Comparison of ENCODE assay signal across 8 mouse cellular contexts in the genomic region with DNA sequence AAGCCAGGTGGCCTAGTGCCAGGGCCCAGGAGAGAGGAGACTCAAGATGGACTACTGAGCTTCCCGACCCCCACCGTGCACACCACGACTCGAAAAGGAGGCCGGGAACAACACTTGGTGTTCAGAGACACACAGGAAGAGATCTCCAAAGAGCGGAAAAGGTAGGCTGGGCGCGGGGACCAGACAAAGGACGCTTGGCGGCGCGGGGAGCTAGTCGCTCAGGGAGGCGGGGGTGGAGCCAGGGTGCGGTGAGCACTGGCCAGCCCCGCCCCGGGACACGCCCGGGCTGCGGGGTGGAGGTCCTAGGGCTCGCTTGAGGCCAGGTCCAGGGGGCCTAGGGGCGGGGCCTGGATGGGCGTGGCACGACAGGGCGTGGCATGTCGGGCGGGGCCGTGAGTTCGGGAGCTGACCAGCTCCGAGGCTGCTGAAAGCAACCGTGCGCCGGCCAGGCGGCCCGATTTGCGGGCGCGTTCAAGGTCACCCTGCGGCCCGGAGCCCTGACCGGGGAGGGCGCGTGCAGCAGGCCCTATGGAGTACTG. TPM values are rescaled to one million over a fixed set of nuclear protein-coding genes. Genes with fewer than 3 reads are reported as not detected.
DNase-seq lines count a peak whose midpoint lies in the region; ATAC-seq lines count a peak whose summit lies in the region.

No protein-coding gene starts in this region.

- peaks cover 3% of the 10 kb centered on the region for H3K4me1 ChIP-seq in embryonic facial prominence, embryonic 11.5 days (ENCODE audit: control insufficient read depth, insufficient read depth, low read length)
- H3K4me1 ChIP-seq in liver, embryonic 15.5 days (replicated peaks), result peaks cover 45% of the 10 kb centered on the region

- intact Hi-C loops in heart, postnatal 10 days (cut with DNase I), result loop anchor here (5.0 kb wide), 1 partner anchor 73 kb away; no protein-coding TSS in a partner anchor

- H3K4me2 ChIP-seq in embryonic facial prominence, embryonic 11.5 days (ENCODE audit: low read depth, low read length), result peak overlapping the region; percentile 60
- H3K4me2 ChIP-seq in liver, embryonic 15.5 days, result peak overlapping the region; percentile 56

- no peak overlapping the region; the same call in 1 of the 2 replicates for H3K27ac ChIP-seq in embryonic facial prominence, embryonic 11.5 days (replicated peaks; ENCODE audit: low read depth, low read length)
- H3K27ac ChIP-seq in liver, embryonic 15.5 days (replicated peaks), result no peak overlapping the region

- H3K4me3 ChIP-seq in embryonic facial prominence, embryonic 11.5 days (ENCODE audit: low read depth, low read length), result peak overlapping the region; percentile 41
- H3K4me3 ChIP-seq in liver, embryonic 15.5 days (replicated peaks), result peak overlapping the region; percentile 33

- DNase-seq in CD4-positive helper T cell, adult 2 months (ENCODE audit: low read depth, low spot score), result peak; percentile 60
- peak; percentile 67 for DNase-seq in adrenal gland, postnatal 25 days
- DNase-seq in embryonic facial prominence, embryonic 11.5 days (ENCODE audit: low spot score), result peak; percentile 76
- peak; percentile 52 to 55 for DNase-seq in heart, postnatal 10 days
- peak; percentile 54 to 76 for DNase-seq in kidney, postnatal 25 days
- peak; percentile 83 for DNase-seq in neural tube, embryonic 10.5 days (ENCODE audit: extremely low spot score, low spot score)
- peak; percentile 88 for DNase-seq in testis, postnatal 10 days (ENCODE audit: low spot score)

- H3K9ac ChIP-seq in embryonic facial prominence, embryonic 11.5 days (replicated peaks; ENCODE audit: low read length), result peak overlapping the region; percentile 53
- no peak overlapping the region for H3K9ac ChIP-seq in liver, embryonic 15.5 days

- H3K9me3 ChIP-seq in embryonic facial prominence, embryonic 11.5 days (replicated peaks; ENCODE audit: control insufficient read depth, low read length), result no peaks in the 10 kb centered on the region
- H3K9me3 ChIP-seq in liver, embryonic 15.5 days (replicated peaks), result 0 out of 2 replicates have a peak, but pooled peaks cover 3% of the 10 kb centered on the region

- peaks cover 43% of the 10 kb centered on the region for H3K27me3 ChIP-seq in embryonic facial prominence, embryonic 11.5 days (ENCODE audit: control insufficient read depth, insufficient read depth, low read length)
- H3K27me3 ChIP-seq in liver, embryonic 15.5 days, result peaks cover 92% of the 10 kb centered on the region

- no peaks in the 10 kb centered on the region for H3K36me3 ChIP-seq in embryonic facial prominence, embryonic 11.5 days (replicated peaks; ENCODE audit: control insufficient read depth, insufficient read depth, low read depth, low read length)
- no peaks in the 10 kb centered on the region for H3K36me3 ChIP-seq in liver, embryonic 15.5 days (replicated peaks)

- WGBS in embryonic facial prominence, embryonic 11.5 days, result 2% methylated on average over 38 of the region's 43 CpGs
- 3% methylated on average over 43 of the region's 43 CpGs for WGBS in liver, embryonic 15.5 days (ENCODE audit: insufficient replicate concordance)

- ATAC-seq in embryonic facial prominence, embryonic 11.5 days (replicated peaks; ENCODE audit: insufficient number of reproducible peaks, low FRiP score, low TSS enrichment, low read depth), result peak; percentile 37; the same call in 1 of the 2 replicates
- ATAC-seq in liver, embryonic 15.5 days (ENCODE audit: insufficient read depth), result peak; percentile 56

RNA-seq across cellular contexts. Expression of a gene that starts 1.4 kb away (rescaled TPM):
- 0.90 and 2.9 TPM in 2 replicates for total RNA-seq in adrenal gland, postnatal 25 days (2021)
- 11.2 and 13.7 TPM in 2 replicates for polyA plus RNA-seq in embryonic facial prominence, embryonic 11.5 days (2014; fragmentation: Nextera tagmentation; extraction: Ambion mirVana)
- total RNA-seq in heart, postnatal 10 days (2021), result under 1 TPM; 0.26 to 0.47 TPM
- 0.02 and 0.05 TPM in 2 replicates for polyA plus RNA-seq in liver, embryonic 15.5 days (2015; fragmentation: Nextera tagmentation; extraction: Ambion mirVana)

RNA-seq across cellular contexts. Expression of a gene that starts 20.6 kb away (rescaled TPM):
- total RNA-seq in adrenal gland, postnatal 25 days (2021), result not detected in 2 replicates
- polyA plus RNA-seq in embryonic facial prominence, embryonic 11.5 days (2014; fragmentation: Nextera tagmentation; extraction: Ambion mirVana), result not detected in 2 replicates
- total RNA-seq in heart, postnatal 10 days (2021), result under 1 TPM in 1 of 2 experiments, not detected in 1; 0.64 TPM
- polyA plus RNA-seq in liver, embryonic 15.5 days (2015; fragmentation: Nextera tagmentation; extraction: Ambion mirVana), result not detected in 2 replicates

RNA-seq across cellular contexts. Expression of a gene that starts 20.8 kb away (rescaled TPM):
- 9.4 and 12.4 TPM in 2 replicates for total RNA-seq in adrenal gland, postnatal 25 days (2021)
- 5.5 and 7.1 TPM in 2 replicates for polyA plus RNA-seq in embryonic facial prominence, embryonic 11.5 days (2014; fragmentation: Nextera tagmentation; extraction: Ambion mirVana)
- 1 to 10 TPM; 5.9 to 7.3 TPM for total RNA-seq in heart, postnatal 10 days (2021)
- polyA plus RNA-seq in liver, embryonic 15.5 days (2015; fragmentation: Nextera tagmentation; extraction: Ambion mirVana), result 4.9 and 6.6 TPM in 2 replicates

RNA-seq across cellular contexts. Expression of a gene that starts 34.8 kb away (rescaled TPM):
- 45.7 and 60.4 TPM in 2 replicates for total RNA-seq in adrenal gland, postnatal 25 days (2021)
- polyA plus RNA-seq in embryonic facial prominence, embryonic 11.5 days (2014; fragmentation: Nextera tagmentation; extraction: Ambion mirVana), result 25.2 and 26.6 TPM in 2 replicates
- total RNA-seq in heart, postnatal 10 days (2021), result 10 to 100 TPM; 79.0 to 82.6 TPM
- 21.9 and 26.2 TPM in 2 replicates for polyA plus RNA-seq in liver, embryonic 15.5 days (2015; fragmentation: Nextera tagmentation; extraction: Ambion mirVana)

RNA-seq across cellular contexts. Expression of a gene that starts 47.8 kb away (rescaled TPM):
- total RNA-seq in adrenal gland, postnatal 25 days (2021), result 161 and 164 TPM in 2 replicates
- polyA plus RNA-seq in embryonic facial prominence, embryonic 11.5 days (2014; fragmentation: Nextera tagmentation; extraction: Ambion mirVana), result 79.9 and 88.1 TPM in 2 replicates
- total RNA-seq in heart, postnatal 10 days (2021), result 10 to 100 TPM; 67.7 to 73.7 TPM
- polyA plus RNA-seq in liver, embryonic 15.5 days (2015; fragmentation: Nextera tagmentation; extraction: Ambion mirVana), result 50.6 and 57.5 TPM in 2 replicates
